Mouse (Mus musculus) forebrain, embryonic 16.5 days (tissue): Measurements from ENCODE around the gene Foxi1. TPM values are rescaled to one million over a fixed set of nuclear protein-coding genes. Genes with fewer than 3 reads are reported as not detected.
"Not testable (repeated sequence)": the region's sequence is repeated elsewhere in the genome, so short reads cannot be mapped to it uniquely, and the experiment has no call there.

Source experiments
- ATAC-seq: fragments of 200-750 bp; cut with Nextera tagmentation; 2 replicates; pipeline ENCODE4 v1.8.0; 2017; ENCODE audit warnings: mild to moderate bottlenecking, moderate library complexity
- H3K27ac ChIP-seq: fragments of 300-500 bp; sonication (generic); 2 replicates; pipeline ENCODE4 v1.5.1; 2014; ENCODE audit warnings: low read length, control low read depth
- H3K27me3 ChIP-seq: fragments of 300-500 bp; sonication (generic); replicated peaks from 2 replicates; pipeline ENCODE4 v1.6.1; 2014; ENCODE audit warnings: low read length; ENCODE audit not compliant: control insufficient read depth, insufficient read depth
- H3K36me3 ChIP-seq: fragments of 300-500 bp; sonication (generic); 2 replicates; pipeline ENCODE4 v1.6.1; 2014; ENCODE audit not compliant: control insufficient read depth, insufficient read depth
- H3K4me1 ChIP-seq: fragments of 300-500 bp; sonication (generic); replicated peaks from 2 replicates; pipeline ENCODE4 v1.6.1; 2014; ENCODE audit warnings: low read length; ENCODE audit not compliant: control insufficient read depth, insufficient read depth
- H3K4me2 ChIP-seq: fragments of 300-500 bp; sonication (generic); 2 replicates; pipeline ENCODE4 v1.6.1; 2014; ENCODE audit warnings: mild to moderate bottlenecking, low read length, control low read depth
- H3K4me3 ChIP-seq: fragments of 300-500 bp; sonication (generic); replicated peaks from 2 replicates; pipeline ENCODE4 v1.5.1; 2014; ENCODE audit warnings: mild to moderate bottlenecking, low read length, control low read depth
- H3K9ac ChIP-seq: fragments of 300-500 bp; sonication (generic); replicated peaks from 2 replicates; pipeline ENCODE4 v1.6.1; 2014; ENCODE audit warnings: low read depth, low read length, control low read depth
- H3K9me3 ChIP-seq: fragments of 300-500 bp; sonication (generic); 2 replicates; pipeline ENCODE4 v1.6.1; 2016; ENCODE audit warnings: low read length; ENCODE audit not compliant: control insufficient read depth
- WGBS: fragments of 180-500 bp; shearing (Covaris S2); extraction: QIAGEN DNeasy Blood & Tissue Kit; methylation state at CpG from one replicate; pipeline ENCODE4 v1.1.7; 2014; 5-methylcytosine and 5-hydroxymethylcytosine counted together
- polyA plus RNA-seq: library from polyadenylated mRNA; unstranded; fragments of >200 nt; fragmentation: Nextera tagmentation; extraction: Ambion mirVana; gene quantifications from 2 replicates; pipeline ENCODE4 v1.2.1, GENCODE M21; 2015

Gene Foxi1
- 0.14 TPM in 1 of 2 replicates, not detected in the other for polyA plus RNA-seq

DNA sequence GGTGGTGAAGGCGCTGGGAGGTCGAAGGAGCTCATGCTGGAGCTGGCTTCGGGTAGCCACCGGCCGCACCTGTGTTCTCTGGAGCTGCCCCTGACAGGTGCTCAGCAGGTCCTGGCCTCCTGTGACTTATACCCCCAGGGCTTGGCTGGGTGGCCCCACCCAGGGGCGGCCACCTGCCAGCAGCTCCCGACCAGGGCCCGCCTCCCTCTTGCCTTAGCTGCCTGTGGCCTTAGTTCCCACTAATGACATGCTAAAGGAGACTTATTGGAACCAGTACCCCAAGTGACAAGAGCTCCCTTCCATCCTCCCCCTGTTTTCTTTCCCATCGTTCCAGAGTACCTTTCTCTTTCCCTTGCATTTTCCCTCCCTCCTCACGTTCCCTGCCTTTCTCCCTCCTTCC lies at the start of gene Foxi1:
Gene Foxi1, minus strand, starts transcription at position 101 of the 400 bp plus-strand sequence.
- Histone ChIP-seq H3K4me3 (no peak within 1 kb of the TSS), H3K9me3 (no peaks in the 10 kb centered on the region), H3K9ac (no peak within 1 kb of the TSS), H3K4me2 (no peak within 1 kb of the TSS), H3K27ac (no peak within 1 kb of the TSS), H3K4me1 (no peaks in the 10 kb centered on the region), H3K36me3 (no peaks in the 10 kb centered on the region), H3K27me3 (no peaks in the 10 kb centered on the region)
- no peak for ATAC-seq
- WGBS = 86% methylated on average over 10 of the region's 10 CpGs

DNA sequence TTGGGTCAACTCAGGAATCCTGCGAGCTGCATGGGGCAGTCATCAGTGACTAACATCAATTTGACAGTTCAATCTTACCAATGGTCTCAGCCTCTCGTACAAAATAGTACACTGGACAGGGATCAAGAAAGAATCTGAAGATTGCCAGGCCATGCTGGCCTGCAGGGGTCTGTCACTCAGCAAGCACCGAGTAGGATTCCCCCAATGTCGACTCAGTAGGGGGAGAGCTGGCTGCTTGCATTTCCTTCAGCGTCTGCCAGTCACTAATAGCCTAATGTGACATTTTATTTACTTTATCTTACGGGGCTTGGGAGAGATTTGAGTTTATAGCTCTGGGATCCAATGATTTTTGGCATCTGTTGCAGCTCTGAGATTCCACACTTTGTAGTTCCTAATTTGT lies 35.1 kb upstream of the Foxi1 start:
- Histone ChIP-seq H3K27me3 (no peaks in the 10 kb centered on the region), H3K9ac (no peak overlapping the region), H3K36me3 (no peaks in the 10 kb centered on the region), H3K4me1 (no peaks in the 10 kb centered on the region), H3K4me2 (no peak overlapping the region), H3K4me3 (no peak overlapping the region), H3K27ac (no peak overlapping the region), H3K9me3 (peaks cover 3% of the 10 kb centered on the region; the same call in 1 of the 2 replicates)
- ATAC-seq = no peak
- WGBS = 60% methylated on average over 6 of the region's 6 CpGs

DNA sequence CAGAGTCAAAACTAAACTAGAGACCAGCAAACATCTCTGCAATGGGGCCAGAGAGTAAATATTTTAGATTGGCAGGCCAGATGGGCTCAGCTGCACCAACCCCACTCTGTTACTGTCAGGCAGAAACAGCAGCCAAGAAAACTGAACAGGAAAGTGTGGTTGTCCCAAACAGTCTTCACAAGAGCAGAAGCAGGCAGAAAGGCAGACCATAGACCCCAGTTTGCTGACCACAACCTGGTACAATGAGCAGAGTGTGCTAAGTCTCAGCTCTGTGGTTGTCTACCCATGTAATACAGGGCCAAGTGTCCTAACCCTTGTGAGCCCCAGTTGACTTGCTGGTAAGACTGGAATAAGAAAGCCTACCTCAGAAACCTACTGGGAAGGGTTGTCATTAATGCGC lies 32.4 kb upstream of the Foxi1 start:
- ATAC-seq = no peak
- no peak overlapping the region for H3K4me2 ChIP-seq
- peaks cover 3% of the 10 kb centered on the region; the same call in 1 of the 2 replicates for H3K9me3 ChIP-seq
- no peaks in the 10 kb centered on the region for H3K36me3 ChIP-seq
- H3K4me1 ChIP-seq = no peaks in the 10 kb centered on the region
- H3K4me3 ChIP-seq = no peak overlapping the region
- H3K27ac ChIP-seq = no peak overlapping the region
- no peaks in the 10 kb centered on the region for H3K27me3 ChIP-seq
- WGBS = 97% methylated on average over 1 of the region's 1 CpGs
- H3K9ac ChIP-seq = no peak overlapping the region

DNA sequence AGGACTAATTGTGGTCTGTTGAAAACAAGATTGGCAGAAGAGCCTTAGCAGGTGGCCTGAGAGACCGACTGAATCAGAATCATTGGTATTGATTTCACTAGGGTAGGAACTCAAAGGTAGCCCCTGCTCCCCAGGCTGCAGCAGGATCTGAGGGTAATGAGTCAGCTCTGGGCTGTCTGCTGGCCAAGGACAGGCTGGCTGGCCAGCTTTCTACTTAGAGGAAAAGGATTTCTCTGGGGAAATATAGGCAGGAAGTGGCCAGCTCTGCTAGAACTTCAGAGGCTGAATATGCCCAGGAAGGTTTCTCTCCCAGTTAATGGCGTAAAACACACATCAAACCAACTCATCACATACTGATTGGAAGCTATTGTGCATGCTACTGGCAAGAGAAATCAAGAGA lies 31.8 kb upstream of the Foxi1 start:
- no peak for ATAC-seq
- Histone ChIP-seq H3K27me3 (no peaks in the 10 kb centered on the region), H3K27ac (no peak overlapping the region), H3K4me3 (no peak overlapping the region), H3K4me1 (no peaks in the 10 kb centered on the region), H3K9ac (no peak overlapping the region), H3K4me2 (no peak overlapping the region), H3K9me3 (peaks cover 3% of the 10 kb centered on the region; the same call in 1 of the 2 replicates), H3K36me3 (no peaks in the 10 kb centered on the region)
- 74% methylated on average over 2 of the region's 2 CpGs for WGBS

DNA sequence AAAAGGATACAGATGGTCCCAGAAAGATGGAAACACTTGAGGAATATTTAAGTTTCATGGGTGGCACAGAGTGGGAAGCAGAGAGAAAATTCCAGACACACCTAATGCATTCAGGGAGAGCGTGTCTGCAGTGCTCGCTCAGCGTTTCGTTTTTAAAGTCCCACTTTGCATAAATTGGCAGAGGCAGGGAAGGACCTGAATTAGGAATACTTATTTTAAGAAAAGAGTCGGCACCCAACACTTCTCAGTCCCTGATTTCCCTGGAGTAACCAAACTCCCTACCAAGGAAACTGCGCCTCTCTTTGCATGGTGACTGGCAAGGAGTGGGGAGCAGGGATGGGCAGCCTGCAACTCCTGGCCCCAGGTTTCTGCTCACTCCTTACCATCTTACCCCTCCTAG lies 29.0 kb upstream of the Foxi1 start:
- no peaks in the 10 kb centered on the region for H3K4me1 ChIP-seq
- H3K9me3 ChIP-seq = no peaks in the 10 kb centered on the region
- no peak for ATAC-seq
- WGBS = 89% methylated on average over 6 of the region's 6 CpGs
- H3K4me2 ChIP-seq = no peak overlapping the region
- H3K36me3 ChIP-seq = no peaks in the 10 kb centered on the region
- no peak overlapping the region for H3K4me3 ChIP-seq
- H3K27me3 ChIP-seq = no peaks in the 10 kb centered on the region
- no peak overlapping the region for H3K9ac ChIP-seq
- no peak overlapping the region for H3K27ac ChIP-seq

DNA sequence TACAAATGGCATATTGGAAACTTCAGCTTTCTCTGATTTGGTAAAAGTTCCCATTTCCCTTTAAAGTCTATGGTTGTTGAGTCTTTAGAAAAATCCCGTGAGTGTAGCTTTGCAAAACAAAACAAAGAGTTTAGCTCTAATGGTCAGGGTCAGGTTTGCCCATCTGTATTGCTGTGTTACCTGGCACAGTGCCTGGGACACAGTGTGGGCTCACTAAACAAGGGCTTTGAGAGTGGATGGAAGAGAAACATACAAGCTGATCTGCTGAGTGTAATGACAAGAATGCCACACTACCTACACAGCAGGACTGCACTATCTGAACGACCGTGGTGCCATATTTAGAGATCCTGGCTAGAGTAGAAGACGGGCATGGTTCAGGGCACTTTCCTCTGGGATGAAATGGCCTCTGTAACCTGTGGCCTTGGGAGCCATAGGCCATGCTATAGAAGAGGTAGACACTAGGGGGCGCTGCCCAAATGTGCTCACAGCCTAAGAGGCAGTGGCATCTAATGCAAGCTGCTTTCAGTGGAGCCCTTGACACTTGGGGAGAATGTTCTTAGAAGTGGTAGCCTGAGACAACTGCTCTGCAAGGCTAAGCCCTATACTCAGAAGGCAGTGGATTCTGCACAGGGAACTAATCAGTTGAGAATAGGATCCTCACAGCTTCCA lies 28.3 kb upstream of the Foxi1 start:
- no peak overlapping the region for H3K4me3 ChIP-seq
- no peak overlapping the region for H3K4me2 ChIP-seq
- no peaks in the 10 kb centered on the region for H3K27me3 ChIP-seq
- H3K4me1 ChIP-seq = no peaks in the 10 kb centered on the region
- peak; percentile 33 for ATAC-seq
- WGBS = 27% methylated on average over 5 of the region's 5 CpGs
- no peak overlapping the region for H3K27ac ChIP-seq
- H3K9me3 ChIP-seq = no peaks in the 10 kb centered on the region
- no peaks in the 10 kb centered on the region for H3K36me3 ChIP-seq
- H3K9ac ChIP-seq = no peak overlapping the region

DNA sequence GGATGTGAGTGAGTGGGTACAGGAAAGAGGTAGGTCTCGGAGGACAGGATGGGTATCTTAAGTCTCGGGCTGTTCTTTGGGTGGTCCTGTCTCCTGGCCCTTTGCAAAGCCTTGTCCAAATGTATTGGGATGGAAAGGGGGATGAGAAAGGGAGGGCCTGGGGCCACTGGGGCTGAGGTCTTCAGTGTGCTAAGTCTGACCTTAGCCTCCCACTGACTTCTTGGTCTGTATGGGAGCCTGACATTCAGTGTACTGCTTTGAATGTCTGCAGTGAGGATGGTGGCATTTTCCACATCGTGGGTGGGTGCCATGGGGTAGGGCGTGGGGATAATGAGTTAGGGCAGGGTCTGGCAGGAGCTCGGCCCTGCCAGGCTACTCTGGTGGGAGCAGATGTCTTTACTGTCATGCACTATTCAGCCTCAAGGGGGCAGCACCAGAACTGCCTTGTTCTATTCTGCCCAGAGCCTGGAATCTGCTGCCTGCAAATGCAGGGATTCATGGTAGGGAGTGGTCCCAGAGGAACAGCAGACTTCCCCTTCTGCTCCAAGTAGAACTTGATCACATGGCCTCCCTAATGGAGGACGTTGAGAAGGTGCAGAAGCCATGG lies 21.0 kb upstream of the Foxi1 start:
- WGBS = 33% methylated on average over 6 of the region's 6 CpGs
- H3K4me1 ChIP-seq = no peaks in the 10 kb centered on the region
- no peak overlapping the region for H3K4me2 ChIP-seq
- no peak overlapping the region for H3K9ac ChIP-seq
- H3K27ac ChIP-seq = no peak overlapping the region
- no peaks in the 10 kb centered on the region for H3K9me3 ChIP-seq
- no peaks in the 10 kb centered on the region for H3K36me3 ChIP-seq
- no peak overlapping the region for H3K4me3 ChIP-seq
- peak; percentile 83 for ATAC-seq
- H3K27me3 ChIP-seq = no peaks in the 10 kb centered on the region

DNA sequence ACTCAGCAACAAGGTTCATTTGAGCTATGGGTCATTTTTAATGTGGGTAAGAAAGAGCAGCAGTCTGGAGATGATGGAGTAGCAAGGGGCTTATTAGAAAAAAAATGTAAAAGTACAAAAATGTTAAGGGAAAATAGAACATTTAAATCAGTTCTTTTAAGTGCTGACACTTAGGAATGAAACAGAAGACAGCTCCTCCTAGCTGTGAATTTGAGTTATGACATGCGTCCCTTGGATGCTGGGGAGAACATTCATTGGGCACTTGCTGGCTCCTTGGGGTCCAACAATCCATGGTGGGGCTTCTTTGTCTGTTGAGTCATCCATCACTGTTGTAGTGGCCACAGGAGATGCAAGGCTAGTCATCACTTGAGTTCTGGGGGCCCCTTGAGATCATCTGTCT lies 19.3 kb upstream of the Foxi1 start:
- H3K9me3 ChIP-seq = no peaks in the 10 kb centered on the region
- 26% methylated on average over 1 of the region's 1 CpGs for WGBS

DNA sequence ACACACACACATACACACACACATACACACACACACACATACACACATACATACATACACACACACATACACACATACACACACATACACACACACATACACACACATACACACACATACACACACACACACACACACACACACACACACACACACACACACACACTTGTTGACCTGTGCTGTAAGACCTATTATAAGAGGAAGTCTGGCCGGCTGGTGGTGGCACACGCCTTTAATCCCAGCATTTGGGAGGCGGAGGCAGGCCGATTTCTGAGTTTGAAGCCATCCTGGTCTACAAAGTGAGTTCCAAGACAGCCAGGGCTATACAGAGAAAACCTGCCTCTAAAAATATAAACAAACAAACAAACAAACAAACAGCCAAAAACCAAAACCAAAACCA lies 12.7 kb upstream of the Foxi1 start:
- not testable (repeated sequence) for H3K27ac ChIP-seq, H3K4me1 ChIP-seq, H3K27me3 ChIP-seq, H3K36me3 ChIP-seq, H3K9me3 ChIP-seq, ATAC-seq, H3K9ac ChIP-seq, H3K4me3 ChIP-seq, H3K4me2 ChIP-seq
- WGBS = 81% methylated on average over 4 of the region's 4 CpGs

More for the DNA sequence above, 19.3 kb upstream of the Foxi1 start:
- Histone ChIP-seq H3K27ac (no peak overlapping the region), H3K4me1 (no peaks in the 10 kb centered on the region), H3K27me3 (no peaks in the 10 kb centered on the region), H3K4me2 (no peak overlapping the region), H3K4me3 (no peak overlapping the region), H3K36me3 (no peaks in the 10 kb centered on the region), H3K9ac (no peak overlapping the region)
- ATAC-seq = no peak
